Mouse (Mus musculus) gastrocnemius, postnatal 10 days (tissue): Measurements from ENCODE around the gene Klhl23. TPM values are rescaled to one million over a fixed set of nuclear protein-coding genes. Genes with fewer than 3 reads are reported as not detected.
"Not testable (repeated sequence)": the region's sequence is repeated elsewhere in the genome, so short reads cannot be mapped to it uniquely, and the experiment has no call there.

Experiments
- DNase-seq: peaks from one replicate; pipeline ENCODE4 v3.0.0; 2021; ENCODE audit warnings: mixed read lengths
- long read RNA-seq, 2 experiments: library from polyadenylated mRNA; stranded (forward); transcript quantifications; one replicate each; pipeline ENCODE4 v2.0.0; 2021
- total RNA-seq, 2 experiments: library from RNA; stranded (reverse); gene quantifications; 2 replicates each; pipeline ENCODE4 v1.2.3; 2021

Gene Klhl23
- 10 to 100 TPM; 19.8 to 20.9 TPM for total RNA-seq
- long read RNA-seq, experiment 1, full-length matches to known transcripts: 11 of 39 reads
- long read RNA-seq, experiment 1, partial matches to known transcripts: 10 of 39 reads
- long read RNA-seq, experiment 1, other reads (novel, unspliced or antisense): 18 of 39 reads
- long read RNA-seq, experiment 2, full-length matches to known transcripts: 5 of 27 reads
- long read RNA-seq, experiment 2, partial matches to known transcripts: 7 of 27 reads
- long read RNA-seq, experiment 2, other reads (novel, unspliced or antisense): 15 of 27 reads

DNA sequence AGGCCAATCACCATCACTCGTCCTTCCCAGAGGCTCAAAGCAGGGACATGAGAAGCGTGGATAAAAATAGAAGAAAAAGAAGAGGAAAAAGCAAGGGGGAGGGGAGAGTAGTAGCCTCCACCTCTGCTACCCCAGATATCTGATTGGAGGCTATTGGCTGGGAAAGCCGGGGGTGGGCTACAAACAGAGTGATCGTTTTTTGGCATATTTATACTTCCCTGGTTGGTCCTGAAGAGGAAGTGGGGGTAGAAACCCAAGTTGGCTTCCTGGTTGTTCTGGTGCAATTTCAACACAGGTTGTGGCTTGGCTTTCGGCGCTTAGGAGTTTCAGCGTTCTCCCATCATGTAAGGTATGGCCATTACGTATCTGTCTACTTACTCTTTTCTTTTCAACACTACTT lies at the start of gene Klhl23:
Gene Klhl23 (plus strand): TSS at position 234 of the 400 bp plus-strand sequence.
- DNase-seq: no peak

DNA sequence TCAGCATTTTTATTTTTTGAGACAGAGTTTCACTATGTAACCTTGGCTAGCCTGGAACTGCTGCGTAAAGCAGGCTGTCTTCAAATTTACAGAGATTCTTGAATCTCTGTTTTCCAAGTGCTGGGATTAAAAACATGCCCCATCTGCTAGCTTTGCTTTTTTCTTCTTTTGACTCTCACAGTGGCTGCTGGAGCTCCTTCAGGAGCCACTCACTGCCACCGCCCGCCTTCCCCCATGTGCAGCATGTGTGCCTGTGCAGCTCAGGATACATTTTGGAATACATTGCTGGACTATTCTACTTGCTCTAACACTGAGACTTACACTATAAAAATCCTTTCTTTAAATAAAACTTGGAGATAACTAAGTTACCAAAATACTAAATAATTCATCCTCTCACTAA lies 48.4 kb upstream of the Klhl23 start:
- no peak for DNase-seq

DNA sequence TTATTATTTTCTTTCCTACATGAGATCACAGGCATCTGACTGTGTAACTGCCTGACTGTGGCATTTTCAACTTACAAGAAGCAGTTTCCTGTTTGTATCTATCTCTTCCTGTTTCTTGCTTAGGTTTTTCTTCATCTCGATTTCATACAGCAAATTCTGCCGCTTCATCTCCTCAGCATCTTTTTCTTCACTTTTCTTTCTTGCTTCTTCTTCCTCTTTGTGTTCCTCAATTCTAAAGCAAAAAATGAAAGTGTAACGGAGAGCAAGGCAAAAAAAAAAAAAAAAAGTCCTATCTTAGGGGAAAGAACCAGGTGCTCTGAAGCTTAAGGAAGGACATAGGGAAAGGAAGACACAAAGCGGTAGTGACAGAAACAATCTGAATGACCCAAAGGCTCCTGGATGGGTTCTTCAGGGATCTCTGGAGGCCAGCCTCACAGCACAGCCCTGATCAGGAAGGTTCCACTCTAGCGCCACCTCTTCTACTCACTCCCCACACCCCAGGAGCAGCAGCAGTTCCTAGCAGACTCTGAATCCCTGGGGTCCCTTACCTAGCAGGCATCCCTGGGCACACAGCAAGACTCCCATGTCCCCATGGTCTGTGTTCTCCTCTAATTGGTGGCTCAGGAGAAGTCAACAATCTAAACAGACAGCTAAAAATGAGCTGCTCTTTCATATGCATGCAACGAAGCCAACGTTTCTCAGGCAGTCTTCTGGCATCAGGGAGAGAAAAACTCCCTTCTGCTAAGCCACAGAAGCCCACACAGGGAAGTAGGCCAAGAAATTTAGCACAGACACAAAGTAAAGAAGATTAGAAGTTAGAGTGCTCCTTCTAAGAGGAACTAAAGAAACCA lies 43.5 kb upstream of the Klhl23 start:
- DNase-seq: no peak

DNA sequence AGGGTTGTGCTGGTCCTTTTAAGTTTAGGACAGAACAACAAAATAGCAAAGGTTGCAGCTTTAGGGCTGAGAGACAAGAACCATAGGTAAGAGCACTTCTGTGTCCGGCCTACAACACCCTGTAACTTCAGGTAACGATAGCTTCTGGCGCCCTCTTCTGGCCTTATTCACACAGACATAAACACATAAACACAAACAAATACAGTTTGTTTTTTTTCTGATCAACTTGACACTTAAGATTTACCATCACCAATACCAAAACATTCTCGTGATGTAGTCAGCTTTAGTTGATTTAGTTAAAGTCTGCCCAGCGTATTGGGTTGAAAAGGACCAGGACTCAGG lies 42.9 kb upstream of the Klhl23 start:
- peak; percentile 14 for DNase-seq

DNA sequence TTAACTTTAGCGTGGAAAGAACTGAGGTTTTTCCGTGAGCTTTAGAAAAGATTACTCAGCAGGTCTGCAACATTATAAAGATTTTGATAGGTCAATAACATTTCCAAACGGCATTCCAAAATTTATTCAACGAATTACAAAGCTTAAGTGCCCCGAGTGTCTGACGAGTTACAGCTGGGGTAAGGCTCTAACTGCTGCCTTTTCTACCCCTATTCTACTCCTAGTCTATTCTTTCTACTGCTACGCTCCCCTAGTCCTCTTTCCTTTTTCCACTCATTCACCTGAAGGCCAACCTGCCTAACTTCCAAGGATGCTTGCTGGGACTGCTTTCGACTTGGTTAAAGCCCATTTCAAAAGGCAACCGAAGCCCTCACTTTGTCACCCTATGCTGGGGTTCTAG lies 32.8 kb upstream of the Klhl23 start:
- no peak for DNase-seq

DNA sequence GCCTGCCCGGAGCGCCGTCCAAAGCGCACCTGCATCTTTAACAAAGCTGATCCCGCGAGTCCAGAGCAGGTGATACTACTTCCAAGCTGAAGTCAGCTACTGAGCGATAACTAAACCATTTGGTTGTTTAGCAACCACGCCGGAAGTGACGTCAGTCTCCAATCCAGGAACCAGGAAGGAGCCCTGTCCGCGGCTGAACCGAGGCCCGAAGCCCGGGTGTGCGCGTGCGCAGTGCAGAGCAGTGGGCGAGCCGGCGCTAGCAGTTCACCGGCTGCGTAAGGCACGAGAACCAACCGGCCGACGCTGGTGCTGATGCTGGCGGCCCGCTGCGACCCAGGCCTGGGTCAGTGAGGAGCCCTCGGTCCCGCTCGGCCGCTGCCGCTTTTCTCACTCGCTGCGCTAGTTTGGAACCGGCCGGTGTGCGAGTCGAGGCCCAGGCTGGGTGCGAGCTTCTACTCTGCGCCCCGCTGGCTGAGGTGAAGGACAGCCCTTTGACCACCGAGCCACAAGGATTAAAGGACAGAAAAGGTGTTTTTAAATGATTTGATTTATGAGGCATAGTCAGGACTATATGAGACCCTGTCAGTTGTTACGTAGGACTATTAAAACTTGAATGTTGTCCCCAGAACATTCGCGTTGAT lies 32.2 kb upstream of the Klhl23 start, which contains the start of the genes Ccdc173 and Phospho2:
Gene Ccdc173 (minus strand): TSS at position 147 of the 641 bp plus-strand sequence.
Gene Phospho2 (plus strand): TSS at position 195 of the 641 bp plus-strand sequence.
- DNase-seq: peak; percentile 99

DNA sequence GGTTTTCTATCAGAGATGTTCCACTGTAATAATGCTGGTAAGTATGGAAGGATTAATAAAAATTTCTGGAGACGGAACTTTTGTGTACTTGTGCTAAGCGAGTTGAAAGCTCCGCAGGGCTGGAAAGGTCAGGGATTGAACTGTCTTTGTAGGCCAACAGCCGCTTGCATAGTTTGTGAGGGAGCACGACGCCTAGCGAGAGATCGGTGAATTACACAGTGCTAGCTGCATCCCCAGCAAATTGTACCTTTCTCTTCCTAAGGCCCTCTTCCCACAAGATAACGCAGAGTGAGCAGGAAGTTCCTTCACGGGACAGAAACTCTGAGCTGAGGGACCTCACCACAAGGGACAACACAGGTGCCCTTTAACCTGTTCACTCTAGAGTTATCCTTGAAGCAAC lies 31.5 kb upstream of the Klhl23 start:
- peak; percentile 81 for DNase-seq

DNA sequence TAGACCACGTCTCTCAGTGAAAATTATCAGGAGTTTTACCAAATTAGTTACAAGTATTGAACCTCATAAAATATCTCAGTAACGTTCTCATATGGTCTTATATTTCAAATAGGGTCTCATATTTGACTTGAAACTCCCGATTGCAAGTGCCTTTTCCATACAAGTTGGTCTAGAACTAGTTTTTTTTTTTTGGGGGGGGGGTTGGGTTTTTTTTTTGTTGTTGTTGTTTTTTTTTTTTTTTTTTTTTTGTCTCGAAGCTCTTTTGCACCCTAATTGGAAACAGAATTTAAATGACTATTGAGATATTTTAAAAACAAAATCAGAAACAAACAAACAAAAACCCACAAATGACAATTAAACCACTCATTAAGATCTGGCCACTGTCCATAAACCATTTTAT lies 31.0 kb upstream of the Klhl23 start:
- DNase-seq: no peak

DNA sequence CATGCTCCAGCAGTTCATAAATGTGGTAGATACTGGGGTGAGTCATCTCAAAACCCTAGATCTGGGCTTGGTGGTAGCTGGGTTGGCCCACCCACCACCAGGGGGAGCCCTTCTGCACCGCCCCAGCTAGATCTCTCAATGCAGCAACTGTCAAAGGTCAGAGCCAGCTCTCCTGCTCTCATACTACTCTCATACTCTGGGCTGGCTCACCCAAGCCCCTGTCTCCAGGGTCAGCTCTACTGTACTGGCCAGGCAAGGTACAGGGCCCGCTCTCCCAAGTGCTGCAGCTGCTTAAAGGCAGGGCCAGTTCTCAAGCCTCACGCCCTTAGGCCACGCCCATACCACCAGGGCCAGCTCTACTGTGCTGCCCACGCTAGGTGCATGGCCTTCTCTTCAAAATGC lies 18.8 kb upstream of the Klhl23 start:
- DNase-seq: peak; percentile 76

DNA sequence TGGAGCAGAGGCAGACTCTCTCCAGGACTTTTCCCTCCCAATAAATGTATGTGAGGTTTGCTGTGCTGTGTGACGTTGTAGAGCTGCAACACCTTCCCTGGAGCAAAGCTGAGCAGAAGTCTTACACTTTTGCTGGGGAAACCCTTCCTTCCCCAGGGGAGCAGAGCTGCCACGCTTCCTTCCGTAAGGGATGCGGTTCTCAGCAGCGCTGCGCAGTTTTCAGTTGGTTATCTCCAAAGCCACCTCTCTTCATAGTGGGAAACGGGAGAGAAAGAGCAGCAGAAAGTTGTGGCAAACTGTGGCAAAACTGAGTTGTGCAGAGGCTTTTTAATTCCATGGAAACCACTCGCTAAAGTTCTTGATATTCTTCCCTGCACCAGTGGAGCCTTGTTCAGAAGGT lies 18.0 kb upstream of the Klhl23 start:
- DNase-seq: no peak

DNA sequence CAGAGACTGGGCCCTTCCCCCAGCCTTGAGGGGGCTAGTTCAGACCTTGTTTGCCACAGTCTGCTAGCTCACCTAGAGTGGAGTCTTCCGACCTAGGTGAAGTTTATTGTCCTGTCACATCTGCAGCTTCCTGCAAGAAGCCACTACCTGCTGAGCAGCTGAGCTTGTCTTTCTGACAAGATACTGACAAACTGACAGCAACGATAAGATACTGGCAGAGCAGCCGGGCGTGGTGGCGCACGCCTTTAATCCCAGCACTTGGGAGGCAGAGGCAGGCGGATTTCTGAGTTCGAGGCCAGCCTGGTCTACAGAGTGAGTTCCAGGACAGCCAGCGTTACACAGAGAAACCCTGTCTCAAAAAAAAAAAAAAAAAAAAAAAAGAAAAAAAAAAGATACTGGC lies 17.1 kb upstream of the Klhl23 start:
- DNase-seq: not testable (repeated sequence)

DNA sequence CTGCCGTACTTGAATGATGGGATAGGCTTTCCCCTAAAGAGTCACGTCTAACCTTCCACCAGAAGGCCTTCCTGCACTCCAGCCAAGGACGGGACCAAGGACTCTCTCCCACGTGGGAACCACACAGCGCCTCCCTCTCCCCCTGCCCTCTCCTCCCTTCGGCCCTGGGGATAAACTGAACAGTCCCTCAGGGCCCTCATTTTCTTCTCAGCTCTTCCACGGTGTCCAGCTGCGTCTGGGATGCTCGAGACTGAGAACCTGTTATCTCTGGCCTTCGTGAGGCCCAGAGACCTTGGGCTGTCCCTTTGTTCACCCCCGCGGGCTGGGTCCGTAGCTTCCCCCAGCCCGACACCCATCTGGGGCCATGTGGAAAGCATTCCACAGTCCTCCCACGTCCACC lies 11.6 kb upstream of the Klhl23 start:
- DNase-seq: no peak

DNA sequence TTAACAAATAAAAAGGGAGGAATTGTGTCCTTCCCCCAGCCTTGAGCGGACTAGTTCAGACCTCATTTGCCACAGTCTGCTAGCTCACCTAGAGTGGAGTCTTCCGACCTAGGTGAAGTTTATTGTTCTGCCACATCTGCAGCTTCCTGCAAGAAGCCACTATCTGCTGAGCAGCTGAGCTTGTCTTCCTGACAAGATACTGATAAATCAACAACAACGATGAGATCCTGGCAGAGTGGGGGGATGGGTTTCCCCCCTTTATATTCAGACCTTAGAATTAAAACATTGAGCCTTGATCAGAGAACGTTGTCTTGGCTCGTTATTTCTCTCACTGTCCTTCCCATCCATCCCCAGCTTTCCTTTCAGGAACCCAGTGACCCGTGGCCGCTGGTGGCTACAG lies 10.4 kb upstream of the Klhl23 start:
- not testable (repeated sequence) for DNase-seq

DNA sequence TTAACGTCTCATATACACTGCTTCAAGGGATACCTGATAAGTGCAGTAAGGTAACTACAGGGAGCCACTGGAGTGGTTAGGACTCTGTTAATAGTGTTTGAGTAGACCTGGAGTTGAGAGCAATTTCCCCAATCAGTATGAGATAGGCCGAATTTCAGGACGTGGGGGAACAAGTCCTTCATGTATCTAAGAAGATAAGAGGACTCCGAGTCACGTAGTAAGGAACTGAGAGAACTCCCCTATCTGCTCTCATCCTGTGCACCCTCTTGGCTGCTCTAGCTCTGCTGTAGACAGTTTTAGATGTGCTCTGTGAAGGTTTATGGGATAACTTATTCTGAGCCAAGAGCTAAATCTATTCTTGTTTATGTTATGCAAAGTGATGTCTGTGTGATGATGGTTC lies 5.2 kb upstream of the Klhl23 start:
- DNase-seq: no peak

DNA sequence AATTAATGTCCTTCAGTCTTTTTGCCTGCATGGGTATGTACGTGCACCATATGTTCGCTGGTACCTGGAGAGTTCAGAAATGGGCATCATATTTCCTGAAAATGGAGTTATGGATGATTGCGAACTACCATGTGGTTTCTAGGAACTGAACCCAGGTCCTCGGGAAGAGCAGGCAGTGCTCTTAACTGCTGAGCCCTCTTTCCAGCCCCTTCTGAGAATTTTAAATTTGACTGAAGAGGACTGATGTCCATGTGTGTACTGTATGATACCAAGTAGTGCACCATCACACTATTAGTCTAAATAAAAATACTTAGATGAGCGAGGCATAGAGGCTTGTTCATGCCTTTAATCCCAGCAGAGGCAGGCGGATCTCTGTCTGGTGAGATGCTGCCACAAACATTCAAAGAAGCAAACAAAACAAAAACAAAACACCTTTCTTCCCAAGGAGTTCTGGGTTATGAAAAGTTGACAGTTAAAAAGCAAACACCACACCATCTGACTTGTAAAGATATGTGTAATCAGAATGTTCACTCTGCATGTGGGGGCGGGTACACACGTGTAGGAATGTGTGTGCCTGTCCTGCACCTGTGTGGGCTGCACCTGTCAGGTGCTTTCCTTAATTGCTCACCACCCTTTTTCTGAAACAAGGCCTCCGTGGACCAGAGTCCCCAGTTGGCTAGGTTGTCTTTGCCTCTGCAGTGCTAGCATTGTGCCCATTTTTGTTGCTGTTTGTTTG lies 3.2 kb upstream of the Klhl23 start:
- no peak for DNase-seq

DNA sequence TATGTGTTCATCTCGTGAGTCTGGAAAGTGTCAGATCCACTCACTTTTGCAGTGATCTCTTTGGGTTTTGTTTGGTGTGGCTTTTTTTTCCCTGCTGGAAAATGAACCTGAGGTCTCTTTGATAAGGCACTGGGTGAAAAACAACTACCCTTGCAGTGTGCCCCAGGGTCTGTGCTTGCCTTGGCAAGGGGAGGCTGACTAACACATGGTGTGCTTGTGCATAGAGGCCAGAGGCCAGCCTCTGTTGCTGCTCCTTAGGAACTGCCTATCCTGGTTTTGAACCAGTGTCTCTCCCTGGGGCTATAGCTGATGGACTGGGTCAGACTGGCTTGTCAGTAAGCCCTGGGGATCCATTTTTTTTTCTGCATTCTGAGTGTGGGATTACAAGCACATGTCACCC lies 1.5 kb upstream of the Klhl23 start:
- no peak for DNase-seq

DNA sequence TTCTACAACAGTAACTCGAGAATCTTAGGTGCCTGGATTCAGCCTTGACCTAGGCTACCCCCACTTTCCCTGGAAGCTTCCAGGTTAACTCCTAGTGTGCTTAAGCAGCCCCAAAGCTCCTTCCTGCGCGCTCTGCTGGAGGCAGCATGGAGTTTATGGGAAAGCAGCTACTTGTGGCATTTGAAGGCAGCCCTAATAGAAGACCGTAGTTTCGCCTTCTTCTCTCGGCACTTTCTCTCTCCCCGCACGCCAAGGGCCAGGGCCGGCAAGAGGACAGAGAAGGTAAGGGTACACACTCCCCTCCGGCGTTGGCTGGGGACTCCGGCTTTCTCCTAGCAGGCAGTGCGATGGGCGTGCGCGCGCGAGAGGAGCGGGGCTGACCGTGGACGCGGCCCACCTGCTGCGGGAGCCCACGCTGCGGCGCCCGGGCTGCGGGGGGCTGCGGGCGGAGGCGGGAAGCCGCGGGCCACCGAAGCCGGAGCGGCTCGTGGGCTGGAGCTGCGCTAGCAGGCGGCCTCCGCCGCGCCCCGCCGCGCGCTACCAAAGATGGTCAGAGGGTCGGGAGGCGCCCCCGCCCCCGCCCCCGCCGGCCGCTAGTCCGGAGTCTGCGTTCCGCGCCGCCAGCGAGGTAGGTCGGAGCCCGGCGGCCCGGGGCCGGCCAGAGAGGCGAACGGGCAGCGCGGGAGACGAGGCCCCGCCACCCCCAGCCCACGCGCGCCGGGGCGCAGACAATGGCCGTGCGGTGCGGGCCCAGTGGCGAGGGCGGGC lies 801 bp downstream of the Klhl23 start:
- peak; percentile 50 for DNase-seq

DNA sequence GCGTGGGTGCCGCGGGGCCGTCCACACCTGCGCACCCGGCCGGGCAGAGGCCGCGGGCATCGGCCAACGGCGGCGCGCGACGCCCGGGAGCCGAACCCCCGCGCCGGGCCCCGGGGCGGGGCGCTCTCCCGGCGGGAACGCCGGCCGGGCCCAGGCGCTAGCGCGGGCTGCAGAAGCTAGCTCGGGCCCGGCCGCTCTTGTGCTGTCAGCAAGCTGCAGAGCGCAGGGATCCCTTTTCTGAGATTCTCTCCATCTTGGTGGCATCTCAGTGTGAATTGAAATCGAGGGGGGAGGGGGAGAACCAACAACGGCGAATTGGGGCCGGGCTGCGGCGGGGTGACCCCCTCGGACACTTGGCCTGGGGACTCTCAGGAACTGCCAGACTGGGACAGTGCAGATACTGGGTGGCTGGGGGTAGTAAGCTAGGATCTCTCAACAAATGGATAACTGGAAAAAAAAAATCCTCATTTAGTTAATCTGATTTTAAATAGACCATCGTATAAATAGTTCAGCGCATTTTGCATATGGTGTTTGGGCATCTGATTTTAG lies 1.5 kb downstream of the Klhl23 start:
- DNase-seq: peak; percentile 47

DNA sequence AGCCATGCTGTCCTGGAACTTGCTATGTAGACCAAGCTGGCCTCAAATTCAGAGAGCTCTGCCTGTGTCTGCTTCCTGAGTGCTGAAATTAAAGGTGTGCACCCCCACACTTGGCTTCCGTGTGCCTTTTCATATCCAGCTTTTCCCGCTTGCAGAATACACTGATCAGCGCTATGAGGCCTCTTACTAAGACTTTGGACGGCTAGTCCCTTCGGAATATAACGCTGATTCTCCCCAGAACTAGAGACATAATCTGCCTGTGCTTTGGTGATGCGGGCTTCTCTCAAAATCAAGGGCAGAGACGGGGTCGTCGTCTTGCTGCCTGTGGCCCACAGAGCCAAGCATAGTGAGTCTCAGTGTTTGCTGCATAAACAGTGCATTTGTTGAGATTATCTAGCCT lies 4.2 kb downstream of the Klhl23 start:
- no peak for DNase-seq

DNA sequence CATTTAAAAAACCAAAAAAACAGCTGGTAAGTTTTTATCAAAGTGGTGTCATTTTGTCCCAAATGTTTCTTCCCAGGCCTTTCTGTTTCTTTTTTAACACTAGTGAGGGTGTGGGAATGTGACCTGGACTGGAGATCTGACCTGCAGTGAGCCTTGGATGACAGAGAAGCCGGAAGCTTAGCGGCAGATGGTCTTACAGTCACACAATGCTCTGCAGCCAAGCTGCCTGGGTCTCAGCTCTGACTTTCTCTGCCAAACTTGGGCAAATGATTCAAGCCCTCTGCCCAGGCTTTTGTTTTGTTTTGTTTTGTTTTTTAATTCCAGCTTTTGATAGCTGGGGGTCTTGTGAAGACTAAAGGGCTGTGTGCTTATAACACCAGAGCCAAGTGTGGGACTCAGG lies 4.6 kb downstream of the Klhl23 start:
- DNase-seq: no peak

DNA sequence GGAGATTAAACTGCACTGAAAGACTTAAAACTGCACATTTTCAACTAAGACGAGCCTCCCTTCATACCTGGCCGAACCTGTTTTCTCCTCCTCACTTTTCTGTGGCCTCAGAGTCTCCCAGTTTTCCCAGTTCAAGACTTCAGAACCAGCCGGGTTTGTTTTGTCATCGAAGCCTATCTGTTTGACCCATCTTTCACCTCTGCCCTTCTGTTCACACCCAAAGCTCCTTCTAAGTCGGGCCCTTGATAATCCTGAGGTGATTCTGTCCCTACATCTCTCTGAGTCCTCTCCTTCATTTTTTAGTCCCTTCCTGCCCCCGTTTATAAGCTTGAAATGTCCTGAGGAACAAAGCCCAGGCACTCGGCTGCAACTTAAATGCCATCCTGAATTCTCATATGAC lies 6.3 kb downstream of the Klhl23 start:
- DNase-seq: no peak
